Mouse (Mus musculus): ENCODE results near the gene Nup210. TPM values are rescaled to one million over a fixed set of nuclear protein-coding genes. Genes with fewer than 3 reads are reported as not detected.
"Not testable (repeated sequence)": the region's sequence is repeated elsewhere in the genome, so short reads cannot be mapped to it uniquely, and the experiment has no call there.

The Nup210 gene
- polyA plus RNA-seq, 1 experiment, result 28.9 TPM

- Histone ChIP-seq H3K27ac (ENCODE audit: insufficient read depth, low read depth, low read length) (no peak overlapping the region), H3K4me3 (ENCODE audit: low read depth, low read length) (no peak overlapping the region), H3K36me3 (ENCODE audit: control insufficient read depth, insufficient read depth, low read length) (no peaks in the 10 kb centered on the region), H3K27me3 (ENCODE audit: control insufficient read depth, insufficient read depth, low read length) (no peaks in the 10 kb centered on the region), H3K4me1 (ENCODE audit: control insufficient read depth, insufficient read depth, insufficient read length, low read length) (0 out of 2 replicates have a peak, but pooled peaks cover 3% of the 10 kb centered on the region)
- 76% methylated on average over 2 of the region's 2 CpGs for WGBS
- TF ChIP-seq POLR2A (IDR thresholded peaks at IDR 0.05; ENCODE audit: low read depth, low read length) (no peak), CTCF (IDR thresholded peaks at IDR 0.05; ENCODE audit: extremely low read depth, insufficient read length, insufficient replicate concordance, low read depth, low read length) (peak; percentile 38; the same call in 1 of the 2 replicates)
Observed at GRCm38 (mm10) chr6:91105400-91106129, 11.1 kb downstream of the Nup210 start.

- 47% methylated on average over 3 of the region's 3 CpGs for WGBS
- 0 out of 2 replicates have a peak, but pooled peaks cover 3% of the 10 kb centered on the region for H3K4me1 ChIP-seq (ENCODE audit: control insufficient read depth, insufficient read depth, insufficient read length, low read length)
- TF ChIP-seq CTCF (IDR thresholded peaks at IDR 0.05; ENCODE audit: extremely low read depth, insufficient read length, insufficient replicate concordance, low read depth, low read length) (no peak), POLR2A (IDR thresholded peaks at IDR 0.05; ENCODE audit: low read depth, low read length) (no peak)
- no peaks in the 10 kb centered on the region for H3K36me3 ChIP-seq (ENCODE audit: control insufficient read depth, insufficient read depth, low read length)
- no peaks in the 10 kb centered on the region for H3K27me3 ChIP-seq (ENCODE audit: control insufficient read depth, insufficient read depth, low read length)
- no peak overlapping the region for H3K27ac ChIP-seq (ENCODE audit: insufficient read depth, low read depth, low read length)
- H3K4me3 ChIP-seq (ENCODE audit: low read depth, low read length), result no peak overlapping the region
Observed at GRCm38 (mm10) chr6:91104765-91105399, 11.7 kb downstream of the Nup210 start.

GRCm38 (mm10) chr6:91103421-91103820 lies 13.2 kb downstream of the Nup210 start:
- H3K27me3 ChIP-seq (ENCODE audit: control insufficient read depth, insufficient read depth, low read length); H3K27ac ChIP-seq (ENCODE audit: insufficient read depth, low read depth, low read length); H3K4me3 ChIP-seq (ENCODE audit: low read depth, low read length); H3K4me1 ChIP-seq (ENCODE audit: control insufficient read depth, insufficient read depth, insufficient read length, low read length); H3K36me3 ChIP-seq (ENCODE audit: control insufficient read depth, insufficient read depth, low read length): not testable (repeated sequence)
- 87% methylated on average over 1 of the region's 1 CpGs for WGBS

GRCm38 (mm10) chr6:91100621-91101020 lies 16.0 kb downstream of the Nup210 start:
- Histone ChIP-seq H3K27me3 (ENCODE audit: control insufficient read depth, insufficient read depth, low read length) (no peaks in the 10 kb centered on the region), H3K4me1 (ENCODE audit: control insufficient read depth, insufficient read depth, insufficient read length, low read length) (0 out of 2 replicates have a peak, but pooled peaks cover 3% of the 10 kb centered on the region), H3K4me3 (ENCODE audit: low read depth, low read length) (no peak overlapping the region), H3K36me3 (ENCODE audit: control insufficient read depth, insufficient read depth, low read length) (peaks cover 6% of the 10 kb centered on the region; the same call in 1 of the 2 replicates), H3K27ac (ENCODE audit: insufficient read depth, low read depth, low read length) (no peak overlapping the region)
- WGBS, result 77% methylated on average over 5 of the region's 5 CpGs
- no peak for TF ChIP-seq POLR2A (IDR thresholded peaks at IDR 0.05; ENCODE audit: low read depth, low read length)
- no peak for TF ChIP-seq CTCF (IDR thresholded peaks at IDR 0.05; ENCODE audit: extremely low read depth, insufficient read length, insufficient replicate concordance, low read depth, low read length)

- TF ChIP-seq POLR2A (IDR thresholded peaks at IDR 0.05; ENCODE audit: low read depth, low read length) (no peak), CTCF (IDR thresholded peaks at IDR 0.05; ENCODE audit: extremely low read depth, insufficient read length, insufficient replicate concordance, low read depth, low read length) (no peak)
- H3K36me3 ChIP-seq (ENCODE audit: control insufficient read depth, insufficient read depth, low read length), result peaks cover 8% of the 10 kb centered on the region
- no peaks in the 10 kb centered on the region for H3K4me1 ChIP-seq (ENCODE audit: control insufficient read depth, insufficient read depth, insufficient read length, low read length)
- no peaks in the 10 kb centered on the region for H3K27me3 ChIP-seq (ENCODE audit: control insufficient read depth, insufficient read depth, low read length)
- no peak overlapping the region for H3K27ac ChIP-seq (ENCODE audit: insufficient read depth, low read depth, low read length)
- H3K4me3 ChIP-seq (ENCODE audit: low read depth, low read length), result no peak overlapping the region
- WGBS, result 96% methylated on average over 3 of the region's 3 CpGs
Observed at GRCm38 (mm10) chr6:91097879-91098278, 18.8 kb downstream of the Nup210 start.

- H3K36me3 ChIP-seq (ENCODE audit: control insufficient read depth, insufficient read depth, low read length), result peaks cover 8% of the 10 kb centered on the region
- TF ChIP-seq CTCF (IDR thresholded peaks at IDR 0.05; ENCODE audit: extremely low read depth, insufficient read length, insufficient replicate concordance, low read depth, low read length), result no peak
- no peak for TF ChIP-seq POLR2A (IDR thresholded peaks at IDR 0.05; ENCODE audit: low read depth, low read length)
- 88% methylated on average over 2 of the region's 2 CpGs for WGBS
- no peaks in the 10 kb centered on the region for H3K27me3 ChIP-seq (ENCODE audit: control insufficient read depth, insufficient read depth, low read length)
- no peak overlapping the region for H3K4me3 ChIP-seq (ENCODE audit: low read depth, low read length)
- H3K27ac ChIP-seq (ENCODE audit: insufficient read depth, low read depth, low read length), result no peak overlapping the region
- H3K4me1 ChIP-seq (ENCODE audit: control insufficient read depth, insufficient read depth, insufficient read length, low read length), result no peaks in the 10 kb centered on the region
Observed at GRCm38 (mm10) chr6:91095072-91095601, 21.5 kb downstream of the Nup210 start.

GRCm38 (mm10) chr6:91092216-91092899 lies 24.3 kb downstream of the Nup210 start:
- WGBS, result 63% methylated on average over 10 of the region's 10 CpGs
- H3K36me3 ChIP-seq (ENCODE audit: control insufficient read depth, insufficient read depth, low read length), result peaks cover 10% of the 10 kb centered on the region

More at GRCm38 (mm10) chr6:91092216-91092899, 24.3 kb downstream of the Nup210 start:
- Histone ChIP-seq H3K27ac (ENCODE audit: insufficient read depth, low read depth, low read length) (no peak overlapping the region), H3K4me1 (ENCODE audit: control insufficient read depth, insufficient read depth, insufficient read length, low read length) (no peaks in the 10 kb centered on the region), H3K4me3 (ENCODE audit: low read depth, low read length) (no peak overlapping the region), H3K27me3 (ENCODE audit: control insufficient read depth, insufficient read depth, low read length) (no peaks in the 10 kb centered on the region)
- no peak for TF ChIP-seq POLR2A (IDR thresholded peaks at IDR 0.05; ENCODE audit: low read depth, low read length)
- TF ChIP-seq CTCF (IDR thresholded peaks at IDR 0.05; ENCODE audit: extremely low read depth, insufficient read length, insufficient replicate concordance, low read depth, low read length), result no peak

Data from small intestine, adult 2 months (tissue).